ENCODE assay signal across 8 mouse cellular contexts in the genomic region with DNA sequence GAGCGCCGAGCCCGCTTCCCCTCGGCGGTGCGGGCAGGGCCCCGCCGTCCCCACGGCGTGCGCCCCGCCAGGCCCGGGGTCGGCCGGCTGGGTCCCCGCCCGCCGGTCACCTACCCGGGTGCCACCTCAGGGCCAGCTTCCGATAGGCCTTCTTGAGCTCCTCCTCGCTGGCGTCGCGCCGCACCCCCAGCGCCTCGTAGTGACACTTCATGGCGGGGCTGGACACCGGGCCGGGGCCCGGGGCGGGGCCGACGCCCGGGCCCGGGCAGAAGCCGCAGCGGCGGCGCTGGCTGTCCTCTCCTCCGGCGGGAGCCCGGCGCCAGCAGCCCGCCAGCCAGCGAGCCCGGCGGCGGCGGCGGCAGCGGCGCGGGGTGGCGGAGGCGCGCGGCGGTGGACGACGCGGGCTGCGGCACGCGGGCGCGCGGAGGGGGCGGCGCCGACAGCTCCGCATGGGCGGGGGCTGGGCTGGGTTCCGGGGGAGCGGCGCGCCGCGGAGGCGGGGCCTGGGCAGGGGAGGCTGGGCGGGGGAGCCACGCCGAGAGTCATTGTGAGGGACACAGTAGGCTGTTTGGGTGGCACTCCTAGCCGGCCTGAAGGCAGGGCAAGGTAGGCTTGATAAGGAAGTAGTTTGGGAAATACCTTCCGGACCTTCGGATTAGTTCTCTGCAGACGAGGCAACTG. TPM values are rescaled to one million over a fixed set of nuclear protein-coding genes. Genes with fewer than 3 reads are reported as not detected.
DNase-seq lines count a peak whose midpoint lies in the region; ATAC-seq and TF ChIP-seq lines count a peak whose summit lies in the region.

Gene Dnajc21 (minus strand): TSS at position 366 of the 681 bp plus-strand sequence.

- TF ChIP-seq CTCF in layer of hippocampus, adult 2 months (conservative IDR thresholded peaks at IDR 0.05): no peak
- TF ChIP-seq CTCF in lung, postnatal 0 days (IDR thresholded peaks at IDR 0.05): no peak

- DNase-seq in MEL-GATA-1-ER (ENCODE audit: extremely low read depth, low read depth): peak; percentile 69
- peak; percentile 91 for DNase-seq in cerebellum, adult 11-12 months
- peak; percentile 85 for DNase-seq in heart, postnatal 25 days (ENCODE audit: low spot score)
- DNase-seq in layer of hippocampus, adult 2 months (ENCODE audit: low spot score in 2 of 2): peak; percentile 68 to 72
- peak; percentile 92 for DNase-seq in lung, postnatal 0 days (ENCODE audit: low spot score)
- DNase-seq in ovary, postnatal 10 days (ENCODE audit: low spot score): peak; percentile 64
- peak; percentile 71 to 86 for DNase-seq in thymus, postnatal 10 days (ENCODE audit: low spot score in 2 of 2)

- no peak for TF ChIP-seq EP300 in lung, postnatal 0 days (IDR thresholded peaks at IDR 0.05)

- H3K4me3 ChIP-seq in forebrain, embryonic 15.5 days: peak within 1 kb of the TSS; percentile 96
- peak within 1 kb of the TSS; percentile 87 for H3K4me3 ChIP-seq in layer of hippocampus, adult 2 months
- peak within 1 kb of the TSS; percentile 70 for H3K4me3 ChIP-seq in lung, postnatal 0 days (ENCODE audit: low read depth, low read length)

- peak within 1 kb of the TSS; percentile 83 for H3K27ac ChIP-seq in forebrain, embryonic 15.5 days (replicated peaks)
- H3K27ac ChIP-seq in layer of hippocampus, adult 2 months: peak within 1 kb of the TSS; percentile 86
- peak within 1 kb of the TSS; percentile 84 for H3K27ac ChIP-seq in lung, postnatal 0 days (ENCODE audit: low read length)

- under 1% methylated on average over 80 of the region's 87 CpGs for WGBS in forebrain, embryonic 15.5 days
- 4% methylated on average over 26 of the region's 87 CpGs for WGBS in lung, postnatal 0 days

- H3K36me3 ChIP-seq in forebrain, embryonic 15.5 days: peaks cover 8% of the 10 kb centered on the region
- H3K36me3 ChIP-seq in lung, postnatal 0 days (ENCODE audit: insufficient read depth, low read length): no peaks in the 10 kb centered on the region

- H3K27me3 ChIP-seq in forebrain, embryonic 15.5 days: no peaks in the 10 kb centered on the region
- no peaks in the 10 kb centered on the region for H3K27me3 ChIP-seq in lung, postnatal 0 days (replicated peaks; ENCODE audit: insufficient read depth, low read length)

- intact Hi-C loops in heart, postnatal 25 days (cut with DNase I): loop anchor here (2.0 kb wide), 1 partner anchor 15 kb away; the partner anchor contains the start of gene Brix1

- H3K4me1 ChIP-seq in forebrain, embryonic 15.5 days: peaks cover 19% of the 10 kb centered on the region
- peaks cover 3% of the 10 kb centered on the region; the same call in 1 of the 2 replicates for H3K4me1 ChIP-seq in lung, postnatal 0 days (ENCODE audit: insufficient read depth, low read depth, low read length)

- ATAC-seq in forebrain, embryonic 15.5 days (replicated peaks): peak; percentile 94
- ATAC-seq in lung, postnatal 0 days: peak; percentile 98

- H3K9ac ChIP-seq in forebrain, embryonic 15.5 days (replicated peaks): peak within 1 kb of the TSS; percentile 86
- peak within 1 kb of the TSS; percentile 70 for H3K9ac ChIP-seq in lung, postnatal 0 days (replicated peaks; ENCODE audit: low read depth)

- peak within 1 kb of the TSS; percentile 75 for H3K4me2 ChIP-seq in forebrain, embryonic 15.5 days (replicated peaks)
- H3K4me2 ChIP-seq in lung, postnatal 0 days (replicated peaks; ENCODE audit: low read depth, low read length): peak within 1 kb of the TSS; percentile 84

- H3K9me3 ChIP-seq in forebrain, embryonic 15.5 days: no peaks in the 10 kb centered on the region
- H3K9me3 ChIP-seq in lung, postnatal 0 days (ENCODE audit: low read length): no peaks in the 10 kb centered on the region

RNA-seq across cellular contexts. Expression of gene Dnajc21, which starts in this region (rescaled TPM):
- 9.7 and 9.9 TPM in 2 replicates for polyA plus RNA-seq in forebrain, embryonic 15.5 days (2015; fragmentation: Nextera tagmentation; extraction: Ambion mirVana)
- total RNA-seq in heart, postnatal 25 days (2021): 10 to 100 TPM; 33.6 to 34.5 TPM
- total RNA-seq in layer of hippocampus, adult 2 months (2021): 10 to 100 TPM; 22.2 to 25.6 TPM
- polyA plus RNA-seq in lung, postnatal 0 days (2015; fragmentation: Nextera tagmentation; extraction: Ambion mirVana): 10.0 and 11.8 TPM in 2 replicates

Comparison
In these comparisons a context has a peak if more than half of its experiments do, and no peak if none do; other contexts are left out.
1. Peak in every context shown above with its lines: DNase-seq, ATAC-seq, H3K4me3 ChIP-seq and H3K27ac ChIP-seq.